Mouse (Mus musculus) left cerebral cortex, adult 8-10 months (tissue): ENCODE results near the gene Prkra. TPM values are rescaled to one million over a fixed set of nuclear protein-coding genes. Genes with fewer than 3 reads are reported as not detected.

ENCODE experiments used
- DNase-seq, 2 experiments: peaks; one replicate each; pipeline ENCODE4 v3.0.0; 2022; ENCODE audit warnings: low spot score in 2 of 2
- total RNA-seq, 4 experiments: library from RNA; stranded (reverse); gene quantifications; 2 replicates each; pipeline ENCODE4 v1.2.4; 2022

The Prkra gene
- total RNA-seq, result 10 to 100 TPM; 17.3 to 22.0 (median 18.9) TPM

- peak; percentile 91 to 97 for DNase-seq
Measured at GRCm38 (mm10) chr2:76647883-76648570, at the start of gene Prkra, which contains the start of gene Pjvk. TSS of gene Prkra (minus strand) at chr2:76648015. TSS of gene Pjvk (plus strand) at chr2:76648476.

- no peak for DNase-seq
Measured at GRCm38 (mm10) chr2:76695290-76695689, 47.5 kb upstream of the Prkra start.

GRCm38 (mm10) chr2:76693765-76694164 lies 46.0 kb upstream of the Prkra start:
- no peak for DNase-seq

GRCm38 (mm10) chr2:76690436-76691204 lies 42.8 kb upstream of the Prkra start:
- DNase-seq, result no peak

GRCm38 (mm10) chr2:76688162-76688561 lies 40.3 kb upstream of the Prkra start:
- DNase-seq, result no peak

GRCm38 (mm10) chr2:76687608-76688007 lies 39.8 kb upstream of the Prkra start:
- DNase-seq, result no peak

GRCm38 (mm10) chr2:76686986-76687385 lies 39.2 kb upstream of the Prkra start:
- no peak for DNase-seq

- no peak for DNase-seq
Measured at GRCm38 (mm10) chr2:76682301-76682700, 34.5 kb upstream of the Prkra start.

GRCm38 (mm10) chr2:76676401-76677226 lies 28.8 kb upstream of the Prkra start:
- DNase-seq, result no peak

GRCm38 (mm10) chr2:76675949-76676348 lies 28.1 kb upstream of the Prkra start:
- no peak for DNase-seq

GRCm38 (mm10) chr2:76675451-76675850 lies 27.6 kb upstream of the Prkra start:
- no peak for DNase-seq

GRCm38 (mm10) chr2:76674725-76675427 lies 27.1 kb upstream of the Prkra start, which contains the start of gene Plekha3:
TSS of gene Plekha3 (plus strand) at chr2:76675281.
- peak; percentile 63 to 79 for DNase-seq

GRCm38 (mm10) chr2:76673472-76674081 lies 25.8 kb upstream of the Prkra start:
- no peak for DNase-seq

- DNase-seq, result peak; percentile 84 to 88
Measured at GRCm38 (mm10) chr2:76672966-76673392, 25.2 kb upstream of the Prkra start, which contains the start of gene Fkbp7. TSS of gene Fkbp7 (minus strand) at chr2:76673116.

GRCm38 (mm10) chr2:76672134-76672745 lies 24.4 kb upstream of the Prkra start:
- DNase-seq, result no peak

- no peak for DNase-seq
Measured at GRCm38 (mm10) chr2:76671641-76672040, 23.8 kb upstream of the Prkra start.

GRCm38 (mm10) chr2:76667200-76667599 lies 19.4 kb upstream of the Prkra start:
- no peak for DNase-seq

GRCm38 (mm10) chr2:76665531-76665930 lies 17.7 kb upstream of the Prkra start:
- no peak for DNase-seq

GRCm38 (mm10) chr2:76659419-76659818 lies 11.6 kb upstream of the Prkra start:
- DNase-seq, result no peak

- no peak for DNase-seq
Measured at GRCm38 (mm10) chr2:76658551-76658950, 10.7 kb upstream of the Prkra start.
